Mouse (Mus musculus) naive thymus-derived CD4-positive, alpha-beta T cell, adult 2 months (primary cell): ENCODE data around the gene Entpd7.
A peak's percentile ranks its signal among the peaks of the same experiment; 100 is the strongest.

Experiments
- DNase-seq: peaks from one replicate; pipeline ENCODE4 v3.0.0-alpha.2; 2011; ENCODE audit warnings: low read depth

Entpd7 gene

DNA sequence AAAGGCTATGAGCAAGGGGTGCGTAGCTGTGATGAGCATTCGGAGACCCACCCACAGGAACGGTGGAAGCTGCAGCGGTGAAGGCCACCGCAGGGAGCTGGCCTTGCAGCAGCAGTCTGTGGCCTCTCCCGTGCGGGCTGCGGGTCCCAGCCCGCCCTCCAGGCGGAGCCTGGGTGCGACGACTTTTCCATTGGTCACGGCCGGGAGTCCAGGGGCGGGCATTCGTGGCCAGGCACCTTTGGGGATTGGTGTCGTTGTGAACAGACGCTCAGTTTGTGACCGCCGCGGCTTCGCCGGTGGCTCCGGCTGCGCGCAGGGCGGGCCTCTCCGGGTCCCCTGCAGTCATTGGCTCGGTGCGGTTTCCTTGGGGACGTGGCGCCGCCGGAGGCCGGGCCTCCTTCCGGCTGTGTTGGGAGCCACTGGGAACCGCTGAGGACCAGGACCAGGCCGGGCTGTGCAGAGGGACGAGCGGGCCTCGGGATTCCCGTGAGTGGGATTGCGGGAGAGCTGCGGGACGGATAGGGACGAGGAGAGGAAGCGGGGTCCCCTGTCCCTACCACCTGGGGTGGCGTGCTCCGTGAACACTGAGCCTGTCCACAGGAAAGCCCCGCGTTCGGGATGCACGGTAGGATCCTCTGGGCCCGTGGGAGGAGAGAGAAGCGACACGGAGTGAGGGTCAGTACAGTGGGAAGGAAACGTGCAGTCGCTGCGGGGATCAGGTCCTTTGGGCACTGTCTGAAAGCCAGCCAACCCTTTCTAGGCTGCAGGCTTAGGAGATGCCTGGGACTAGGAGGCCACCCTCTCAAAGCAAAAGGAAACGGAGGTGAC, at the start of gene Entpd7:
Entpd7 (plus strand) TSS at position 254 of the 828 bp plus-strand sequence.
- DNase-seq = peak; percentile 93

DNA sequence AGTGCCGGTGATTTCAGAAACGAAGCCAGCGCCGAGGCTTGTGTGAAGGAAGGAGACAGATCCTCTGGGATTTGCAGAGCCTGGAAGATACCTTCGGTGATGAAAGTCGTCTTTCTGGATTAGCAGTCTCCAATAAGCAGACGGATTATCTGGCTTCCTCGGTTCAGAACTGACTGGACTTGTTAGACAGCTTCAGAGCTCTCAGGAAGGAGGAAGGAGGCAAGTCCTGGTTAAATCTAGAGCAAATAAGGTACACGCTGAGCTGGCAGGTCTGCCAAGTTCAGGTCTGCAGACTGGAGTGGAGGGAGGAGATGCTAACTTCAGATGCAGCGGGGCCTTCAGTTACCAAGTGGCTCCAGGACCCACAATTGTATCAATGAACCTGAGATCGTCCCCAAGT, 47.6 kb upstream of the Entpd7 start:
- no peak for DNase-seq

DNA sequence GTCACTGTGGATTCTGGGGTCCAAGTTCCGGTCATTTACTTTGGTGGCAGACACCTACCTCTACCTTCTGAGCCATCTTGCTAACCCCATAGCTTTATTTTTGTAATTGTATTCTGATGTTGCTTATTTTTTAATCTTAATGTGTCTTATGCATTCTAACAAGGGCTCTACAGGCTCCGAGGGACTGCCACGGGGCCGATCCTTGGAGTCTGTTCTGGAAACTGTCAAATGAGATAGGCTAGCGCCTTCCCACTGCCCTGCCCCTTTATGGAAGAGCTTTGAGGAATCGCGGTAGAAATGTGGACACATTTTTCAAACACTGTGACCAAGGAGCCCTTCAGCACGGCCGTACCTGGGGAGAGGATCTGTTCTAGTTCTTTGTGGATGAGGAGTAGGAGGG, 46.6 kb upstream of the Entpd7 start:
- DNase-seq = no peak

DNA sequence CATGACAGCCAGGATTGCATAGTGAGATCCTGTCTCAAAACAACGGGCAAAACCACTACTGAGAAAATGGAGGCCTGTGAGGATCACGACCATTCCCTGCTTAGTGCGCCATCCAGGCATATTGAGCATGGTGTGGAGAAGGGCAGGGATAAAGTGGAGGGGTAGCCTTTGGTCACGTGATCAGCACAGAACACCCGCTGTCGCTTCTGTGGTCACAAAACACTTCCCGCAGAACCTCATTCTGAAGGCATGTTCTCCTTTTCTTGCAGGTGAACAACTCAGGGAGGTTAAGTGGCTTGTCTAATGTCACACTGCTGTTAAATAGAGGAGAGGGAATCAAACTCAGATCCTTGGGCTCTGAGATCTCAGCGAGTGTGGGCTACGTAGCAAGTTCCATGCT, 44.0 kb upstream of the Entpd7 start:
- DNase-seq = no peak

DNA sequence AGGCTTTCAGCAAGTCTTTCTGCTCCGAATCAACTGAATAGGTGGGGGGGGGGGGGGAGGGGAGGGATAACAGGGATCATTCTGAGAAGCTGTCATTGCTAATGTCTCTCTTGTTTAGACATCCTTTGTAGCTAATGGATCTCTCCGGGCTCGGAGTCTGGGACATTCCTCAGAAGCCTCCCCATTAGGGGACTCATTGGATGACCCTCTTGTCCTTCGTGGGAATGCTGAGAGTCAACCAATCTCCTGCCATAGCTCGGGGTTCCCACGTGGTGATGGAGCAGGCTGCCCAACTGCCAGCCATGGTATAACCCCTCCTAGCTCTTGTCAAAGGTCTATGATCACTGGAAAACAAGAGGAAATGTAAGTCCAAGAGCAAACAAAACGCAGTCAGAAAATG, 42.6 kb upstream of the Entpd7 start:
- no peak for DNase-seq

DNA sequence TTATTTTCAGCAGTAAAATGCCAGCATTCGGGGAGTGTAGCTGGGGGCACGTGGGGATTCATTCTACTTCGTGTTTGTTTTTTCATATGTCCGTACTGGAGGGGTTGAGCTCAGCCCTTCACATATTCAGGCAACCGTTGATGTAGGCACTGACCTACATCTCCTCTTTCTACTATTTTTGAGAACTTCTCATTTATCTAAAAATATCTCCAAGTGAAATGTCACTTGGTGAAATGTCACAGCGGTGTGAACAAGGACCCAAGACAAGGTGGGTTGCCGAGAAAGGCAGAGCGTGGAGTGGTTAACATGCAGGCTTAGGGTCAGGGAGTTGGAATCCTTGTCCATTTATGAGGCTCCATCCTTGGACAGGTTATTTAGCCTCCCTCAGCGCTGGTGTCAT, 42.2 kb upstream of the Entpd7 start:
- no peak for DNase-seq

DNA sequence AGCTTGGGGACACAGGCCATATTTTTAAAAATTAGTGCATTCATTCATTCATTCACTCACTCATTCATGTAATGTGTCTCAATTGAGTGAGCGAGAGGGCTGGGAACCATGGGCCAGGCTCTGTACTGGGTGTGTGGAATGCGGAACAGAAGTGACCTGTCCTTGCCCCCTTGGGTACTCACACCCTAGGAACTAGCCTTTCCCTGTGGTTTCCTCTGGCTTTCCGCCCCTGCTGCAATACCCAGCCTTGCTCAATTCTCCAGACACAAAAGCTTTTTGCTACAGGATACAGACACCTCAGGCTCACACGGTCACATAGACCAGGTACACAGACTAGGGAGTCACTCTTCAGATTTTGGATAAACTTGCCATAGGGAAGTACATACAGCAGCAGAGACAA, 41.1 kb upstream of the Entpd7 start:
- DNase-seq = no peak

DNA sequence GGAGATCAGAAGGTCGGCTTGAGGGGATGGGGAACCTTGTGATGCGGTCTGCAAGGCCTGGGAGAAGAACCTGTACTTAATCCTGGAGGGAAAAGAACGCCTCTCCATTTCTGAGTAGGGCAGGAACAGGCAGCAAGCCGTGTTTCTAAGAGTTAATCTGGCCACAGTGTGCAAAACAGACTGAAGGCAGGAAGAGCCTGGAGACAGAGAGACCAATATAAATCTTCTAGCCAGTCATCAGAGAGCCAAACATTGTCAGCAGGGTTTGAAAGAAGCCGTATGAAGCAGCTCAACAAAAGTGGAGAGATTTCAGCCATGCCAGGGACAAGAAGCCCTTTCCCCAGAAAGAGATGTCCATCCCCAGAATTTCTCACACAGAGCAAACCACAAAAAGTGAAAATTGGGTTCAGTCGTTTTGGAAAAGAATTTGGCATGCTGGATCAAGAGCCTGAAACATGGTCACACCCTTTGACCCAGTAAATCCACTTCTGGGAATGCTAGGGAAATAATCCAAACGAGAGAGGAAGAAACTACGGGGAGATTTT, 38.2 kb upstream of the Entpd7 start:
- no peak for DNase-seq

DNA sequence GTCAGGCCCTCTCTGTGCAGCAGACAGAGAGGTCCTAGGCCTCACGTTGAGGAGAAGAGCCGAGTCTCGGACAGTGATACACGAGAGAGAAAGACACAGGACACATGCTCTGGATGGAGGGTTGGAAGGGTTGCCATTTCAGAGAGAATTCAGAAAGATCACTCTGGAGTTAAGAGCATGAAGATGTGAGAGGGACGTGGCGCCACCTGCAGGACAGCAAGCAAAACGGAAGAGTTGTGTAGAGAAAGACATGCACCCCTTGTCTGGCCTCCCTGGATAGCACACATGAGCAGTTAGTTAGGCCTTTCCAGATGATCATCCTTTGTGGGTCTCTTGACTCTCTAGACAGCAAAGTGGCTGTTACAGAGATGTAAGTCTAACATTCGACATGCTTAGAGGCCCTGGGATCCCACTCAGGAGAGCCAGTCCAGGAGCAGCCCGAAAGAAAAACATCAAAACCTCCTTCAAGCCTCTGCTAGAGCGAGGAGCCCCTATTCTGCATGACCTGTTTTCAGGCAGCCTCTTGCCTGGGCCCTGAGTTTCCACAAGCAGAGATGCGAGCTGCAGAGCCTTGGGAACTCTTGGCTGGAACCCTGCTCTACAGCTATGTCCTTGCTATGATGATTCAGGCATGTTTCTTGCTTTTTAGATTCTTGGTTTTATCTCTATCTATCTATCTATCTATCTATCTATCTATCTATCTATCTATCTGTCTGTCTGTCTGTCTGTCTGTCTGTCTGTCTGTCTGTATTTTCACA, 33.6 kb upstream of the Entpd7 start:
- DNase-seq = peak; percentile 71

DNA sequence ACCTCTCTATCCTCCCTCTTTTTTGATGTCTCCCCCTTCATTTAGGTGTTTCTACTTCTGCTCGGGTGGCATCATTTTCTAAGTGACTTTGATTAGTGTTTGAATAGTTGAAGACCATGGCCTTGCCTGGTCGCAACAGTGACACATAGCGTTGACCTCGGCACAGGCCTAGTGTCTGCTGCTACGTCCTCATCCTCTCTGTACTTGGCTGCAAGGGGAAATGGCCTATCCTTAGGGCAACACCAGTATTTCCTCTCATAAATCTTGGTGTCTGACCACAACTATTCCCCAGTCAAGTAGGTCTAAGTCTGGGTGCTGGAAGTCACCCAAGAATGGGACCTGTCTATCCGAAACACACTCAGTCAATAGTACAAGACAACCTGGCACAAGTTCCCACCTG, 29.8 kb upstream of the Entpd7 start:
- no peak for DNase-seq

DNA sequence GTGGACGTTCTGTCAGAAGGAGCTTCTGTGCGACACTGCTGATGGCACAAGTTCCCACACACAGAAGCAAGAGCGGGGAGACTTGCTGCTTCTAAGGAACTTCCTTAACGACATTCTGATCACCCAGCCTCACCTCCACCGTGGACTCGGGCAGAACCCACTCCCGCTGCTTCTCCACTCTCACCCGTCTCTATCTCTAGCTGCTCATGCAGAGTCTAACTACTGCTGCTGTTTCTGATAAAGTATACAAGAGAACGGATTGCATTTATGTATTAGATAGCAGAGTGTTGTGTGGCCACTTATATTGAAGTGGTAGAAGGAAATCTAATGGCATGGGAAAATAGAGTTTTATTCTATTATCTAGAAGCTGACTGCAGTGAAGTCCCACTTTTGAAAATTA, 28.7 kb upstream of the Entpd7 start:
- no peak for DNase-seq

DNA sequence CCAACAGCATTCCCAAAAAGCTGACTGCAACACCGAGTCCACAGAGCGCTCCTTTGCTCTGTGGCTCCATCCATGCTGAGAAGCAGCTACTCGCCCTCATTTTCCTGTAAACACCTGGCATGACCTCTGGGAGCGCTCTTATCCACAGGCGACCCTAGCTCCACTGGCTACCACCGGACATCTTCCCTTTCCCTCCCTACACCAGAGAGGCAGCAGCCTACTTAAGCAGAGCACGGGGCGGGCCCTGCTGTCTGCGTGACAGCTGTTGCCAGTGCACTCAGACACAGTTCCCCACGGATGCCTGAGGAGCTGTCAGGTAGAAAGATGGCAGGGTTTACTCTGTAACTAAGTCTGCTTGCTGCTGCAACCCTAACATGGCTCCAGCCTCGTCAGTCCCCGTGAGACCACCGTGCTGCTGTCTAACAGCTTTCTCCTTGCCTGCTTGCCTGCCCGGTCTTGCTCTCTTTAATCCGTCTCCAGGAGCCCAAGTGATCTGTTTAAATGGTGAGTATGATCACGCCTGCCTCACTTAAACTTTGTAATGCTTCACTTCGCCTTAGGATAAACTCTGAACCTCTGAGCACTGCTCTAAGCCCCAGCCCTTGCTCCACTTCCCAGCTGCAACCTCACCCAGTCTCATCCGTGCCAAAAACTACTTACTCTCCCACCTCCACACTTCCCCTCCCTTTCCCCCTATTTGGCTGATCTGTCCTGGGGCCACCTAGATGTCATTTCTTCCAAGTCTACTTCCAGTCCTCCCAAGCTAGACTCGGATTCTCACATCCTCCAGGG, 27.1 kb upstream of the Entpd7 start:
- DNase-seq = no peak

DNA sequence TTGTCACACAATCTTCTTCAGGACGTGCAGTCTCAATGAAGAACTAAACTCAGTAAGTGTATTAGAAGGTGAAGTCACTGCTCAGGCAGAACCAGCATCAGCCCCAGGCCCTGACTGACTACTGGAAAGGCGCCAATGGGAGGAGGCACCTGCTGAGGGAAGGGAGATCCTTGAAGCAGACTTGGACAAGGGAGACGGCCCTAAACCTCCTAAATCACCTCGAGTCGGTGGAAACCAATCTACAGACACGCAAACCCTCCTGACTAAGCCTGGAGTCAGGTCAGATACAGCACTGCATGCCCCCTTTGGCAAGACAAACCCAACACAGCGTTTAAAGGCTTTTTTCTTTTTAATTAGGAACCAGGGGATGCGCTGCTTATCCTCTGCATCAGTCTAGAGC, 26.0 kb upstream of the Entpd7 start:
- no peak for DNase-seq

DNA sequence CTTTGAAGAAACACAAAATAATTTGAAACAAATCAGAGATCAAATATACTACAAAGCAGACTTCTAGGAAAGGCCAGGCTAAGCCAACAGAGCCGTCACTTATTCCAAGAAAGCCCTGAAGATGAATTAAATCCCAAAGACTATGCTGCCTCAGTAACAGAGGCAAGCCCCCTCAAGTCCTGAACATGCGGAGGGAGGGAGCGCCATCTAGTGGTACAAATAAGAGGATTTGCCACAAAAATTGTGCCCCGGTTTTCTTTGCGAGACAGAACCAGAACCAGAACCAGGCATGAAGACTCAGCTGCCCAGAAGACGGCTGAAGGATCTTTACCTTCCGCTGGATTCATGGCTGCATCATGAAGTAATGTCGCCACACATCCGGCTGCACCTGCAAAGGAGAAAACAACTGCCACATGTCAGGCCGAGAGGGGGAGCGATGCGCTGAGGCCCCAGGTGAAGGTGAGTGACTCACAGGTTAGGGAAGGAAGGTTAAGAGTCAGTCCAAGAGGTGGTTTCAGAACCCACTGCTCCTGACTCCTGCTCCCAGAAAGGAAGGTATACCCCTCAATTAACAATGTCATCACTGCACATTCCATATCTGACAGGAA, 23.9 kb upstream of the Entpd7 start:
- DNase-seq = peak; percentile 68

DNA sequence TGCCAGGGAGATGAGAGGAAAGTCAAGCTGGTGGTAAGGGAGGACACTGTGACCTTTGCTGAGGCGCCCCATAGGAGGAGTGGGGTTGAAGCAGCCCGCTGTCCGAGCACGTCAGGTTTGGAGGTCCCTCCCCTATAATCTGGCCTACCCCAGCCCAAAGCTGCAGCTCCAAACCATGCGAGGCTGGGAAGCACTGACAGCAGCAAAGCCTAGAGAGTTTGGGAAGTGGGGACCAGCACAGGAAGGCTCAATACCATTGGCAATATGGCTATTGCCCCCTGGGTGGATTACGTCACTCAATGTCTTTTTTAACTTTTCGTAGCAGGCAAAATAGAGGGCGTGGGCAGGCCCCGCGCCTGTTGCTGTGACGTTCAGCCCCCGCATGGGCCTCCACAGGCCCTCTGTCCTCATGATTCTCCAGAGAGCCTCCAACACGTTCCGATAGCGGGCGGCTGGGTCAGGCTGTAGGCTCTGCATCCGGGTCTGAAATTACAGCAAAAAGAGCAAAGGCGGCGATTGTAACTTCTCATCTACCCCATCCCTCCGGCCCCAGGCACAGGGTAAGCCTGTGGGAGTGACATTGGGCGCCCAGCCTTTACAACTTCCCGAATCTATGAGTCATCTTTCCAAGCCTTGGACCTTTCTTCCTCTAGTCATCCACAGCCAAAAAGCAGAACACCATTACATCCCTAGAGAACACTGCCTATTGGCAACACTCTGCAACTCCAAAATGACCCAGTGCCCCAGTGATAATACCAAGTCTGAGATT, 22.6 kb upstream of the Entpd7 start:
- DNase-seq = no peak

DNA sequence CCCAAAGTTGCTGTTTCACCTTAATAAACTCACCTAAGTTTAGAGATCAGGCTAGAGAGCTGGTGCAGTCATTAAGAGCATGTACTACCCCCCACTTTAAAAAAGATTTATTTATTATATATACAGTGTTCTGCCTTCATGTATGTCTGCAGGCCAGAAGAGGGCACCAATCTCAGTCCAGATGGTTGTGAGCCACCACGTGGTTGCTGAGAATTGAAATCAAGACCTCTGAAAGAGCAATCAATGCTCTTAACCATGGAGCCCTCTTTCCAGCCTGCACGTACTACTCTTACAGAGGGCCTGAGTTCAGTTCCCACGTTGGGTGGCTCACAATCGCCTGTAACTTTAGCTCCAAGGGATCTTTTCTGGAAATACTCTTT, 22.1 kb upstream of the Entpd7 start:
- peak; percentile 46 for DNase-seq

DNA sequence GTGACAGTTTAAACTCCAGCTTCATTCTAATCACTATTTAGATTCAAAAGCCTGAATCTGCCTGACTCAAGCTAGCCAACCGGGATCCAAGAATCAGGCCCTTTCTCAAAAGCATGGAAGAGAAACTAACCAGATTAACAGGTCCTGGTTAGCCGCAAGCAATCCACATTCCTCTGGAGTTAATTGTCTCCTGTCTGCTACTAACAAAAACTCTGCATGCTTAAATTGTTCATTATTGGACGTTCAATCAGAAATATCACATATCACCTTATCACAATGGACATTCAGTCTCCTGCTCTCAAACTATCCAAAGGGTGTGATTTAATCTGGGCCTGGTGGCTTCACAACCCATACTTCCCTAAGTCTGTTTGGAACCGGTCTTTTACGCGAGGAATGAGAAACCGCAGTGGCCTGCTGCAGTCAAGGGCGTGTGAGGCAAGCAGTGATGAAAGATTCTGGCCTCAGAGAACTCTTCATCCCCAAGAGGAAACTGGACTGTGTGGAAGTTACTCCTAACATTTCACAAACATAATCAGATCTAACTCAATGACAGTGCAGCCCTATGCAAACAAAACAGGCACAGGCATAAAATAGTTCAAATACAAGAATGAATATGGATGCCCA, 20.2 kb upstream of the Entpd7 start:
- no peak for DNase-seq

DNA sequence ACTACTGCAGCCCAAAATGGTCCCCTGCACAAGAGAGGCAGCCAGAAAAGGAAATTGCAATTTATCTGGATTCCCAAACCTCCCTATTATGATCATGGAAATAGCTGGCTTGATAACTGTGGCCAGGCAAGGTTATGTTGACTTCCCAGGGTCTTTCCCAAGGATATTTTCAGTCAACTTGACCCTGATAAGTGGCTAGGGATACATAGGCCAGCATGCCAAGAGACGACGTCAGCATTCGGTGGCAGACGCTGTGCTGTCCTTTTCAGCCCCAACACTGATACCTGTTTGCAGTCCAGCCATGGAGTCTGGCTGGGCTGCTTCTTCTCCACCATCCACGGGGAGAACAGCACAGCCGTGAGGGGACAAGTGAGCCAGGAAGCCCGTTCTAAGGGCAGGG, 18.4 kb upstream of the Entpd7 start:
- no peak for DNase-seq

DNA sequence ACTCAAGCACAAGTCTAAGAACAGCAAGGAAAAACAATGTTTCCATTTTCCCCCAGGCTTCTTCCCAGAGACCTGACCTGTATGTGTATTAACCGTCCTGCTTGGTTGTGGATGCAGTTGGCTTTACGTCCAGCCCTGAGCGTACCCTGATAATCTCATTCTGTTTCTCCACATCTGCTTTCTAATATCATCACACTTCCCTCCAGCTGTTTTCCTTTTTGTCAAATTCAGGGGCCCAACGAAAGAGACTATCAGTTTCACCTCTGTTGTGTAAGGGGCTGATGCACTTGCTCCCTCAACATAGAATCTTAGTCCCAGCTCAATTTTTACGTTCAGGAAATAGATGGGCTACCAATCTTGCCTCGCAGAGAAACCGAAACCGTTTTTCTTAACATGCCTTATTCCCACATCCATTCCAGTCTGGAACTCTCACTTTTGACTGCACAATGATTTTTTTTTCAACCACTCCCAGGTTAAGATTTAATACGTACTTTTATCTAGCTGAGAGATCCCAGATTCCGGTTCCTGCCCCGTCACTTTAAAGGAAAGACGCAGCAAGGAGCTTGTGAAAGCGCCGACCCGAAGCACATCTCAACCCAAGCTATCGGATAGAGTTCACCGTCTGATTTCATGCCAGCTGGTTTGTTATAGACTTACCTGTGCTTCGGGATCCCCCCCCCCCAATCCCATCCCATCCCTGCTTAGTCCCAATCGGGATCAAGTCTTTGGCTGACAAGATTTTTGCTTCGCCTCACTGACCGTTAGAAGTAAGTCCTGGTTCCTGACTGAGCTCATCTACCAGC, 15.8 kb upstream of the Entpd7 start:
- DNase-seq = peak; percentile 67

DNA sequence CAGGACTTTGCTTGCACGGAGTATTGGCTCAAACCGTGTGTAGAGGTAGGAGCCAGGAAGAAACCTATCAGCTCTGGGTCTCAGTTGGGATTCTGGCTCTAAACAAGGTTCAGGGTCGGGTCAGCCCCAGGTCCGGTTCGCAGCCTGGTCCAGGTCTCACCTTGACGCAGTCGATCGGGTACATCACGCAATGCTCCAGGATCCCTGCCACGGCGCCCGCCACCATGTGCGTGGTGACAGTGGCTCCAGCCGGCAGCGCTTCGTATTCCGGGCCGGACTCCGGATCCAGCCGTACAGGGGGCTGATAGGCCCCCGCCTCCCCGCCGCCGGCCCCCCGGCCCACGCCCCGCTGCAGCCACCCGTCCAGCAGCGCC, 15.2 kb upstream of the Entpd7 start:
- no peak for DNase-seq
